Mouse (Mus musculus): ENCODE results near the gene Cdk8.
A peak's percentile ranks its signal among the peaks of the same experiment; 100 is the strongest.

Cdk8 gene

DNA sequence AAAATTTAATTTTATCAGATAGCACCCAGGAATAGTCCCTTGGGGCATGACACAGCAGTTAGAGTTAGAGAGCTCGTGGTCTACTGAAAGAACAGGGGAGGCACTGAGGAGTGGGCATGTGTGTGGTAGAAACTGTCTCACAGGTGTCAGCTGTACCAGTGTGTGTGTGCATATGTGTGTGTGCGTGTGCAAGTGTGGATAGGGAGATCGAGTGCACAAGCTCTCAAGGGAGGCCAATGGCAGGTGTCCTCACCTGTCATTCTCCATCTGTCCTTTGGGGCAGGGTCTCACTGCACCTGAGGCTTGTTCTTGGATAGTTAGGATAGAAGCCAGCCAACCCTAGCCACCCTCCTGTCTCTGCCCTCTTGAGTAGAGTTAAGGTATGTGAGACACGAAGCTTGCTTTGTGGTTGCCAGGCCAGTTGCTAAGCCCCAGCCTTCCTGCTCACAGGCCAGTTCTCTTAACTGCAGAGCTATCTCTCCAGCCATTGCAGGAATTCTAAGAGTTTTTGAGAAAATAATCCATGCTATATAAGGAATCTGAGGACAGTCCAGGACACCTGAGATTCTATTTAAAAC, 50.3 kb downstream of the Cdk8 start:
- no peak for DNase-seq (ENCODE audit: low spot score)

GRCm38 (mm10) chr5:146281884-146282579, 51.0 kb downstream of the Cdk8 start:
- DNase-seq (ENCODE audit: low spot score), result no peak

DNA sequence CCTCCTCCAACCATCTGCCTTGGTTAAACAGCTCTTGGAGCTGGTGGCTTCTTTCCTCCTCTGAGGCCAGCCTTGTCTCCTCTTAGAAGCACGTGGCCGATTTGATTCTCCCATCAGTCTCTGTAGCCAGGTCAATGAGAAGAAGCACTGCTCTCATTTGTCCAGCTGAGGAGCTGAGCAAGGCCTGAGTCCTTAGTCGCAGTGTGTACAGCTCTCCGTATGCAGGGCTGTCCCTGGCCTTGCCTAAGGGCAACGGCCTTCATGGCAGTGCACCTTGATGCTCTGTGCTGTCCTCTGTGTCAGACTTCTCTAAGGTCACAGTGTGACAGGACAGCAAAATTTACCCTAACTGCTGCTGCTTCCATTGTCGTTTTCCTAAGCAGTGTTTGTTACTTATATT, 52.9 kb downstream of the Cdk8 start:
- DNase-seq (ENCODE audit: low spot score), result no peak

- DNase-seq (ENCODE audit: low spot score), result no peak
Observed at GRCm38 (mm10) chr5:146287416-146287815, 56.4 kb downstream of the Cdk8 start.

- DNase-seq (ENCODE audit: low spot score), result no peak
Observed at GRCm38 (mm10) chr5:146288048-146288501, 57.0 kb downstream of the Cdk8 start.

GRCm38 (mm10) chr5:146289921-146290320, 58.9 kb downstream of the Cdk8 start:
- no peak for DNase-seq (ENCODE audit: low spot score)

GRCm38 (mm10) chr5:146290446-146290845, 59.4 kb downstream of the Cdk8 start:
- DNase-seq (ENCODE audit: low spot score), result no peak

DNA sequence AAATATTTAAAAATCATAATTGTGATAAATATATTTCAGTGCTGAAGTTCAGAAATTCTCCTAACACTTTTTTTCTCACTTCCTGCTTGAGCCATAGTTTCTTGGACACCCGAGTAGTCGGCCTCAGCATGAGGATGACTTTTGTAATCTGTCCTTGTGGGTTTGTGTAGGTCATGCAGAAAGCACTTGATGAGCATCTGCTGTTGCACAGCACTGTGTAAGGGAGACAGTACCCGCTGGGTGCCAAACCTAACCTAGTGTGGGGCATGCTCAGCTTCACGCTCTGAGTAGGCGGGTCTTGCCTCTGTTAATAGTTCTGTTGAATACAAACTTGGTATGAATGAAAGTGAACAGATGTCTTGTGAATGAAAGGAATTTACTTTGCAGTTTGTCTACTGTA, 60.5 kb downstream of the Cdk8 start:
- no peak for DNase-seq (ENCODE audit: low spot score)

- peak; percentile 61 for DNase-seq (ENCODE audit: low spot score)
Observed at GRCm38 (mm10) chr5:146292896-146293680, 62.1 kb downstream of the Cdk8 start.

DNA sequence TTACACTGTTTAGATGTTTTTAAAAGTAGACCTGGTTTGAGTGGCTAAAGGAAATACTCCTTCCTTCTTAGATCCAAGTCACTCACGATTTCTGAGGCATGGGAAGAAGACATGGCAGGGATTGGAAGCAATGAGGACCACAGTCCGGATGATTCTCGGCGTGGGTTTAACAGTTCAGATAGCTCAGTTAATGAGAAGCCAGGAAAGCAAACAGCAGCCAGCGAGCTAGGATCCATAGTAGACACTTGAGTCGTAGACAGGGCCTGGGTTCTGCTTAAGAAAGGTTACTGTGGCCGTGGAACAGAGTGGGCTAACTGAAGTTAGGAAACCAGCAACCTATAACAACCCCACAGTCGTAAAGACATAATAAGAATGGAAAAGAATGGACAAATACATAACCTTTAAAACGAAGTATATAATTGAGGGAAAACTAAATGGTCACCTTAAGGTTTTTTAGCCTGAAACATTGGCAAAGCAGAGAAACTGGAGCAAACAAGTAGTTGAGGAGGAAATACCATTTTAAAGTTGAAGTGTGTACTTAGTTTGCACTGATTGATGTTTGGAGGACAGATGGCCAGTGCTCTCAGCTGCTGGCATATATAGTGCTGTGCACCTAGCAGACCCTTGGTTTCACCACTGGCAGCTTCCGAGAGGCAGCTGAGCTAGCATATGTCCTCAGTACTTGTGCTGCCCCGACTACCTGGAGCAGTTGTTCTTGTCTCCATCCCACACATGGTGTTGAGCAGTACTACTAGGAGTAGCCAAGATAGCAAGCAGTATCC, 63.1 kb downstream of the Cdk8 start:
- no peak for DNase-seq (ENCODE audit: low spot score)

DNA sequence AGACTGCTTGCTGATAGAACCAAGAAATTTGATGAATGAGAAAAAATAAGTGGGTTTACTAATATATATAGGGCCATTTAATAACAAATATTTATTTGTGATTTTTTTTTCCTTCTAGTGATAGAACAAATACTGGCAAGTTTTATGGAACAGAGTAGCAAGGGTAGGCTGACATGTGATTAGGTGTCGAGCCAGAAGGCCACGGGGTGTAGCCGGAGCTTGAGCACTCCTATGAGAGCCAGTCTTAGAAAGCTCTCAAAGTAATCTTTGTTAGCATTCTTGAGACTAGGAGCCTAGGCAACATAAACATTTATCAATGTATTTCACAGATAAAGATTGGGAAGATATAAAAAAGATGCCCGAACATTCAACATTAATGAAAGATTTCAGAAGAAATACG, 63.8 kb downstream of the Cdk8 start:
- DNase-seq (ENCODE audit: low spot score), result no peak

DNA sequence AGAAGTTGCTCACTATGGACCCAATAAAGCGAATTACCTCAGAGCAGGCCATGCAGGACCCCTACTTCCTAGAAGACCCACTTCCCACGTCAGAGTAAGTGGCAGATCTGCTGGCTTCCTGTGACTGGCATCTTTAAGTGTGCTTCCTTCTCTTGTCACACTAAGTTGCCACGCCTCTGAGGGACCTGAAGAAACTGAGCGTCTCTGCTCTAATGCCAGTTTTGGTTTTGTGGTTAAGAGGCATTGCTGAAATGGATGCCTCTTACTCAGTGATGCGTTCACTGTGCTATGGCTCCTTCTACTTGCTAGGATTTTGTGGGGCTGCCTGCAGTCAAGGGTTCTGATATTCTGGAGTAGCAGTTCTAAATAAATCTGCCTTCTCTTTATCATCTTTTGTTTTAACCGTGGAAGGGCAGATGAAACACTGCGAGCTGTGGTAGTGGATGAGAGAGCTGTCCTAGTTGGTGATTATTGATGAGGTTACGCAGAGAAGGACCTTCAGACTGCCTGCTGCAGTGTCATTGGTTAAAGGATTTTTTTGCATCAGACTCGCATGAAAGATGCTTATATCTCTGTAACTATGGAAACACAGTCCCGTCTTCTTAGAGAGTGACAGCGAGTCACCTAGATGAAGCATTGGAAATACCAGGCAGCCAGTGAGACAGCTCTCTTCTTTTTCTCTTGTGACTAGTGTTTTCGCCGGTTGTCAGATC, 67.9 kb downstream of the Cdk8 start:
- no peak for DNase-seq (ENCODE audit: low spot score)

DNA sequence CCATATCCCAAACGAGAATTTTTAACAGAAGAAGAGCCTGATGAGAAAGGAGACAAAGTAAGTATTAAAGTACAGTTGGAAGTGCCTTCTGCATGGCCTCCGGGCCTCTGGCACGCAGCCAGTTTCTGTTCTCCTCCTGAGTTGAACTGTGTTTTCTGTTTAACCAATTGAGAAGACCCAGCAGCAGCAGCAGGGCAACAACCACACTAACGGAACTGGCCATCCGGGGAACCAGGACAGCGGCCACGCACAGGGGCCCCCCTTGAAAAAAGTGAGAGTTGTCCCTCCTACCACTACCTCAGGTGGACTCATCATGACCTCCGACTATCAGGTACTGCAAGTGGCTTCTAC, 68.5 kb downstream of the Cdk8 start:
- DNase-seq (ENCODE audit: low spot score), result peak; percentile 30

DNA sequence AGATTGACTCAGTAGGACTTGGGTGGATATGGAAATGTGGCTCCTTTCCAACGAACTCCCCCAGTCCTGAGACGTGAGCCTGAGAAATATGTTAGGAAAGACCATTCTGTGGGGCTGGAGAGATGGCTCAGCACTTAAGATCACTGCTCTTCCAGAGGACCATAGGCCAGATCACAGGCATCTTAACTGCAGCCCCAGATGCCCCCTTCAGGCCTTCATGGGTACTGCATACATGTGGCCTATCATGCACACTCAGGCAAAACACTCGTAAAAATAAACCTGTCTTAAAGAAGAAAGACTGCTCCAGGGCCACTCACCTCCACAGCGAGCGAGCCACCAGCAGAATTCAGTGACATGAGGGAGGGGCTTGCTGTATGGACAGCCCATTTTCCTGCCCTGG, 72.4 kb downstream of the Cdk8 start:
- peak; percentile 69 for DNase-seq (ENCODE audit: low spot score)

GRCm38 (mm10) chr5:146307046-146307743, 76.2 kb downstream of the Cdk8 start:
- DNase-seq (ENCODE audit: low spot score), result peak; percentile 25

- DNase-seq (ENCODE audit: low spot score), result no peak
Observed at GRCm38 (mm10) chr5:146307744-146308096, 76.7 kb downstream of the Cdk8 start.

- DNase-seq (ENCODE audit: low spot score), result no peak
Observed at GRCm38 (mm10) chr5:146314538-146314937, 83.5 kb downstream of the Cdk8 start.

DNA sequence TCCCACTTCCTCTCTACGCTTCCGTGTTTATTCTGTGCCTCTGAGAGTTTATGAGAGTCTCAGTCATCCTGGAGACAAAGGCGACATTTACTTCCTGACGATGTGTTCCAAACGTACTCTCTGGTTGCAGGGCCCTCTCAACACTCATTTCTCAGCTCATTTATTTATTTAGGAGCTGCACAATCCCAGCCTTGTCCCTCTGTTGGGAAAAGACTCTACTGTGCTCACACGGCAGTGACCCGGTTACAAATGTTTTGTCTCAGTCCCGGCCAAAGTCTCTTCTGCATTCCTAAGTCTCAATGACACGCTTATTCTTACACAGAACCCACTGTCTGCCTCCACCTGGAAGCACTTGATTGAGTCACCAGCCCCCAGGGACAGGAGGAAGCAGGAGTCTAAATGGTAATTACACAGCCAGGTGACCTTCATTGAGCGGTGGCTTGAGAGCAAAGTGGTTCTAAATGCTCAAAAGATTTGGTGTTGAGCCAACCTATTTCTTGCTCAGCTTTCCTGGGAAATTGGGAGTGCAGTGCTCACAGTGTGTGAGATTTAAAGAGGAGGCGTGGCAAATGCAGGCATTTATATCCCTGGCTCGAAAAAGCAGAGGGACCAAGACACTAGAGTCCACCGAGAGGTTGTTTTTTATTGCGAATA, 84.4 kb downstream of the Cdk8 start:
- DNase-seq (ENCODE audit: low spot score), result no peak

- DNase-seq (ENCODE audit: low spot score), result no peak
Observed at GRCm38 (mm10) chr5:146316316-146316715, 85.3 kb downstream of the Cdk8 start.

- DNase-seq (ENCODE audit: low spot score), result no peak
Observed at GRCm38 (mm10) chr5:146318051-146318450, 87.0 kb downstream of the Cdk8 start.

DNA sequence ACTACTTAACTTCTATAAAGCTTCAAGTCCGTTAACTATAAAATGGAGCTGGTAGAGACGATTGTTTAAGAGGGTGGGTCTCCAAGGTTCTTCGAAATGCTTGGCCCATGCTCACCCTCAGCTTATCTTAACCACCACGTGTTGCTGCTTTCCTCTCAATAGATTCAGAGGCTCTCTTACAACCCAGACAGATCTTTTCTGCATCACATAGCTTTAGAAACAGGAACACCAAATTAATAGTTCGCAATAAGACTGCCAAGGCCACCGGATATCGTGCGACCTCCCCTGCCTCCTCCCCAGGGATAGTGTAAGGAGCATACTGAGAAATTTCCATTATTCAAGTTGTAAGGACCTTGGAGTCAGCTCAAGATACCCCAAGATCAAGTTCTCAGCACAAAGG, 87.4 kb downstream of the Cdk8 start:
- no peak for DNase-seq (ENCODE audit: low spot score)

Measured in adipocyte (in vitro differentiated cells).